In the genomic region with DNA sequence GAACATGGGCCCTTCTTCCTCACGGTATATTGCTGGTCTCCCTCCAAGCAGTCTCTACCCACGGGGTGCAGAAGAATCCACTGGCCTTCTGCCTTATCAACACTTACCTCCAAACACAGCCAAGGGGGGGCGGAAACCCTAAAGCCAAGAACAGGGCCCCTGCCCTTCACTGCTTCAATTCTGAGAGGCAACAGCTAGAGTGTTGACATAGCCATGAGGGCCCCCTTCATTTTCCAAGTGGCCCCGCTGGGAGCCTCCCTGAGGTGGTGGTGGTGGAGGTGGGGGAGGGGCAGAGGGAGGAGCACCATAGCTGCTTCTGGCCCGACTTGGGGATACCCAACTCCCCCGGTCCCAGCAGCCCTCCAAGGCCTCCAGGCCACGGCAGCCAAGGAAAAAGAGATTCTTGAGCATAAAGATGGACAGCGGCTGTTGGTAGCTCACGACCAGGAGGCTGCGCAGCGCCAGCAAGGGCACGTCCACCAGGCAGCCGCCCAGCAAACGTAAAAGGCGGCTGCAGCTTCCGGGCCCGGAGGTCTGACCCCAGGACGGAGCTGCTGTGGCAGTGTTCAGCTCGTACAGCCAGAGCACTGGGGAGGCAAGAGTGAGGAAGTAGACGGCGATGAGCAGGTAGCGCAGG, we compare ENCODE assay signal across 8 mouse cellular contexts. TPM values are rescaled to one million over a fixed set of nuclear protein-coding genes. Genes with fewer than 3 reads are reported as not detected.
DNase-seq lines count a peak whose midpoint lies in the region; ATAC-seq lines count a peak whose summit lies in the region.
"Had no signal": no experiment of that assay in that cellular context is flagged by ENCODE, and none has a peak within 500 bp of the region (broad histone marks: within the 10 kb centered on the region; RNA-seq: fewer than 3 reads in every experiment).

No protein-coding gene starts in this region.

- no peak for DNase-seq in neural tube, embryonic 11.5 days (ENCODE audit: low spot score)
- no peak for DNase-seq in neural tube, embryonic 10.5 days (ENCODE audit: extremely low spot score, low spot score)
- peak; percentile 79 to 87 for DNase-seq in lung, adult 18-20 months
- DNase-seq in adrenal gland, adult 18-20 months (ENCODE audit: low spot score in 2 of 2): no peak
- no peak for DNase-seq in thymus, postnatal 14 days

- H3K27me3 ChIP-seq in neural tube, embryonic 11.5 days (ENCODE audit: control insufficient read depth, insufficient read depth, low read length): peaks cover 20% of the 10 kb centered on the region
- H3K27me3 ChIP-seq in stomach, embryonic 15.5 days (replicated peaks): peaks cover 31% of the 10 kb centered on the region

- whole genome bisulfite sequencing in neural tube, embryonic 11.5 days: 12% methylated on average over 22 of the region's 22 CpGs
- 10% methylated on average over 22 of the region's 22 CpGs for WGBS in stomach, embryonic 15.5 days

- no peak overlapping the region for H3K27ac ChIP-seq in neural tube, embryonic 11.5 days (ENCODE audit: low read depth, low read length)
- no peak overlapping the region for H3K27ac ChIP-seq in stomach, embryonic 15.5 days

- H3K9me3 ChIP-seq in neural tube, embryonic 11.5 days (ENCODE audit: control insufficient read depth, low read length): no peaks in the 10 kb centered on the region
- no peaks in the 10 kb centered on the region for H3K9me3 ChIP-seq in stomach, embryonic 15.5 days

- H3K4me1 ChIP-seq in neural tube, embryonic 11.5 days (ENCODE audit: control insufficient read depth, insufficient read depth, low read length): peaks cover 13% of the 10 kb centered on the region
- peaks cover 12% of the 10 kb centered on the region for H3K4me1 ChIP-seq in stomach, embryonic 15.5 days

- ATAC-seq in neural tube, embryonic 11.5 days (ENCODE audit: insufficient read depth, low FRiP score, low TSS enrichment): 0 out of 2 replicates have a peak, but pooled peaks have one; percentile 1
- peak; percentile 9 to 20; a peak in 1 of 4 replicates for ATAC-seq in hematopoietic stem cell, adult 5-6 weeks (replicated peaks in 1 of 2; ENCODE audit: insufficient read depth in 1 of 2, low FRiP score in 2 of 2, low TSS enrichment in 1 of 2, low read depth in 1 of 2, poor library complexity in 2 of 2, severe bottlenecking in 2 of 2)
- ATAC-seq in stomach, embryonic 15.5 days (ENCODE audit: insufficient read depth, low FRiP score, low read depth): 0 out of 2 replicates have a peak, but pooled peaks have one; percentile 16

- peak overlapping the region; percentile 82 for H3K9ac ChIP-seq in neural tube, embryonic 11.5 days (ENCODE audit: low read length)
- no peak overlapping the region for H3K9ac ChIP-seq in stomach, embryonic 15.5 days

- peak overlapping the region; percentile 70 for H3K4me3 ChIP-seq in neural tube, embryonic 11.5 days (ENCODE audit: low read depth, low read length)
- H3K4me3 ChIP-seq in stomach, embryonic 15.5 days (replicated peaks): peak overlapping the region; percentile 62

- no peaks in the 10 kb centered on the region for H3K36me3 ChIP-seq in neural tube, embryonic 11.5 days (ENCODE audit: control insufficient read depth, insufficient read depth, low read length)
- no peaks in the 10 kb centered on the region for H3K36me3 ChIP-seq in stomach, embryonic 15.5 days

- peak overlapping the region; percentile 89 for H3K4me2 ChIP-seq in neural tube, embryonic 11.5 days (ENCODE audit: low read depth)
- peak overlapping the region; percentile 96 for H3K4me2 ChIP-seq in stomach, embryonic 15.5 days

RNA-seq across cellular contexts. Expression of a gene that starts 1.6 kb away (rescaled TPM):
- 0.85 and 0.92 TPM in 2 replicates for polyA plus RNA-seq in neural tube, embryonic 11.5 days (2014; fragmentation: Nextera tagmentation; extraction: Ambion mirVana)
- total RNA-seq in hematopoietic stem cell, adult 5-6 weeks (2017): 1.1 and 2.8 TPM in 2 replicates
- polyA plus RNA-seq in stomach, embryonic 15.5 days (2015; fragmentation: Nextera tagmentation; extraction: Ambion mirVana): 0.12 and 0.15 TPM in 2 replicates
- total RNA-seq in adrenal gland, adult 18-20 months (2021): under 1 TPM in 1 of 2 experiments, not detected in 1; 0.10 TPM
- total RNA-seq: adrenal gland, postnatal 25 days had no signal

RNA-seq across cellular contexts. Expression of a gene that starts 28.9 kb away (rescaled TPM):
- 1.8 and 2.2 TPM in 2 replicates for polyA plus RNA-seq in neural tube, embryonic 11.5 days (2014; fragmentation: Nextera tagmentation; extraction: Ambion mirVana)
- total RNA-seq in hematopoietic stem cell, adult 5-6 weeks (2017): 44.6 and 77.6 TPM in 2 replicates
- 7.2 and 7.5 TPM in 2 replicates for polyA plus RNA-seq in stomach, embryonic 15.5 days (2015; fragmentation: Nextera tagmentation; extraction: Ambion mirVana)
- 10 to 100 TPM in 1 of 2 experiments, 1 to 10 TPM in 1; 8.5 to 10.3 TPM for total RNA-seq in adrenal gland, adult 18-20 months (2021)

RNA-seq across cellular contexts. Expression of a gene that starts 39.1 kb away (rescaled TPM):
- 15.7 and 16.8 TPM in 2 replicates for polyA plus RNA-seq in neural tube, embryonic 11.5 days (2014; fragmentation: Nextera tagmentation; extraction: Ambion mirVana)
- total RNA-seq in hematopoietic stem cell, adult 5-6 weeks (2017): 11.9 and 17.4 TPM in 2 replicates
- polyA plus RNA-seq in stomach, embryonic 15.5 days (2015; fragmentation: Nextera tagmentation; extraction: Ambion mirVana): 15.2 and 20.5 TPM in 2 replicates
- 10 to 100 TPM; 24.3 to 33.6 TPM for total RNA-seq in adrenal gland, adult 18-20 months (2021)

Comparison
In these comparisons a context has a peak if more than half of its experiments do, and no peak if none do; other contexts are left out.
1. DNase-seq: peak in lung, adult 18-20 months (2 of 2); none in neural tube, embryonic 11.5 days (single experiment), neural tube, embryonic 10.5 days (single experiment), adrenal gland, adult 18-20 months (0 of 2) and thymus, postnatal 14 days (single experiment).
2. Peak in every context shown above with its lines, with median percentiles within 50 percentile points of each other: ATAC-seq.